Mouse (Mus musculus) brain, embryonic 14.5 days (tissue): ENCODE data around the gene Stx2.

Experiments used
- CTCF ChIP-seq: fragments of 200-500 bp; IDR thresholded peaks from 2 replicates; pipeline ENCODE4 v1.5.1; 2012; ENCODE audit warnings: inconsistent platforms, mild to moderate bottlenecking, moderate library complexity, borderline replicate concordance; ENCODE audit not compliant: insufficient read depth, insufficient read length; ENCODE audit errors: extremely low read depth
- POLR2A ChIP-seq: fragments of 200-500 bp; IDR thresholded peaks from 2 replicates; pipeline ENCODE4 v1.6.1; 2012; ENCODE audit warnings: mild to moderate bottlenecking, inconsistent platforms, borderline replicate concordance; ENCODE audit not compliant: poor library complexity, insufficient read depth, insufficient read length, severe bottlenecking; ENCODE audit errors: extremely low read depth

- no peak for TF ChIP-seq CTCF
- no peak for TF ChIP-seq POLR2A
Measured at GRCm38 (mm10) chr5:129015020-129015419, 6.6 kb upstream of the Stx2 start.
